Mouse (Mus musculus): Measurements from ENCODE around the gene Gm15517.

The Gm15517 gene

GRCm38 (mm10) chr7:44310285-44310877, 49.1 kb downstream of the Gm15517 start:
- DNase-seq, result peak; percentile 77

- peak; percentile 71 for DNase-seq
These were observed 49.8 kb downstream of the Gm15517 start for GRCm38 (mm10) chr7:44310878-44311712.

Measured in cerebellum, adult 9-11 months (tissue).